Mouse (Mus musculus) thymus, postnatal 0 days (tissue): ENCODE data around the gene Atad1. TPM values are rescaled to one million over a fixed set of nuclear protein-coding genes. Genes with fewer than 3 reads are reported as not detected.
A peak's percentile ranks its signal among the peaks of the same experiment; 100 is the strongest.
"Not testable (repeated sequence)": the region's sequence is repeated elsewhere in the genome, so short reads cannot be mapped to it uniquely, and the experiment has no call there.

Source experiments
- DNase-seq: peaks from one replicate; pipeline ENCODE4 v3.0.0-alpha.2; 2015; ENCODE audit warnings: low spot score
- polyA plus RNA-seq: library from polyadenylated mRNA; unstranded; fragments of >200 nt; fragmentation: Nextera tagmentation; extraction: Ambion mirVana; gene quantifications from 2 replicates; pipeline ENCODE4 v1.2.1, GENCODE M21; 2015

Gene Atad1
- polyA plus RNA-seq, 1 experiment from 2014 or later, result 77.8 TPM

- no peak for DNase-seq
These were observed 12.8 kb upstream of the Atad1 start for GRCm38 (mm10) chr19:32752357-32752756.

GRCm38 (mm10) chr19:32749425-32749824 lies 9.8 kb upstream of the Atad1 start:
- DNase-seq, result peak; percentile 73

- DNase-seq, result peak; percentile 82
These were observed 1.2 kb upstream of the Atad1 start for GRCm38 (mm10) chr19:32740641-32741345.

- no peak for DNase-seq
These were observed 1.7 kb downstream of the Atad1 start for GRCm38 (mm10) chr19:32737844-32738243.

- no peak for DNase-seq
These were observed 6.7 kb downstream of the Atad1 start for GRCm38 (mm10) chr19:32732922-32733321.

GRCm38 (mm10) chr19:32729785-32730184 lies 9.8 kb downstream of the Atad1 start:
- no peak for DNase-seq

- peak; percentile 90 for DNase-seq
These were observed 12.9 kb downstream of the Atad1 start for GRCm38 (mm10) chr19:32726451-32727325.

GRCm38 (mm10) chr19:32723817-32724216 lies 15.8 kb downstream of the Atad1 start:
- no peak for DNase-seq

- DNase-seq, result no peak
These were observed 19.3 kb downstream of the Atad1 start for GRCm38 (mm10) chr19:32720319-32720718.

GRCm38 (mm10) chr19:32717590-32717989 lies 22.0 kb downstream of the Atad1 start:
- peak; percentile 52 for DNase-seq

GRCm38 (mm10) chr19:32715681-32716080 lies 23.9 kb downstream of the Atad1 start:
- no peak for DNase-seq

- DNase-seq, result peak; percentile 55
These were observed 24.4 kb downstream of the Atad1 start for GRCm38 (mm10) chr19:32715201-32715600.

GRCm38 (mm10) chr19:32713471-32713870 lies 26.1 kb downstream of the Atad1 start:
- no peak for DNase-seq

- DNase-seq, result peak; percentile 86
These were observed 27.0 kb downstream of the Atad1 start for GRCm38 (mm10) chr19:32712588-32713042.

GRCm38 (mm10) chr19:32711761-32712541 lies 27.6 kb downstream of the Atad1 start:
- peak; percentile 91 for DNase-seq

- peak; percentile 64 for DNase-seq
These were observed 29.3 kb downstream of the Atad1 start for GRCm38 (mm10) chr19:32710288-32710687.

GRCm38 (mm10) chr19:32708996-32709395 lies 30.6 kb downstream of the Atad1 start:
- no peak for DNase-seq

- DNase-seq, result no peak
These were observed 37.4 kb downstream of the Atad1 start for GRCm38 (mm10) chr19:32702191-32702590.

GRCm38 (mm10) chr19:32696674-32697073 lies 42.9 kb downstream of the Atad1 start:
- DNase-seq, result no peak

- peak; percentile 52 for DNase-seq
These were observed 49.9 kb downstream of the Atad1 start for GRCm38 (mm10) chr19:32689724-32690123.

- DNase-seq, result not testable (repeated sequence)
These were observed 51.4 kb downstream of the Atad1 start for GRCm38 (mm10) chr19:32688227-32688626.
